Mouse (Mus musculus) right cerebral cortex, postnatal 36 days (tissue): ENCODE data around the gene Sfswap.
"Not testable (repeated sequence)": the region's sequence is repeated elsewhere in the genome, so short reads cannot be mapped to it uniquely, and the experiment has no call there.

Experiments
- DNase-seq, 2 experiments: peaks; one replicate each; pipeline ENCODE4 v3.0.0; 2022; ENCODE audit warnings: low spot score in 2 of 2, mixed read lengths in 1 of 2

Gene Sfswap

DNA sequence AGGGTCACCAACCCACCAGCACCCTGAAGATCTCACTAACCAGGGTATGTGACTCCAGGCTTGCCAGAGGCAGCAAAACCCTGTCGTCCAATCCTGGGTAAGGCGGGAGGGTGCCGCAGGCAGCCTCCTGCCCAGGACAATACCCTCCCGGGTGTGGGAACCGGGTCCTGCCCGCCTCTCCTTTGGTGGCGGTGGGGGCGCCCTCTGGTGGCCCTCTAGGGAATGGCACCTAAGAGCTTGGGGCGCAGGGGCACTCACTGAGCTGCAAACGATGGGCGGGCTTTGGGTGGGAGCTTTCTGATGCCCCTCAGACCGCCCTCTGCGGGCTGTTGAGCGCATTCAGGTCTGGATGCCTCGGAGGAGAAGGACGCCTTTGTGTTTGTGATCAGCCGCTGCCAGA, 85.0 kb downstream of the Sfswap start:
- DNase-seq: peak; percentile 62 to 66

GRCm38 (mm10) chr5:129586471-129586870, 85.5 kb downstream of the Sfswap start:
- no peak for DNase-seq

DNA sequence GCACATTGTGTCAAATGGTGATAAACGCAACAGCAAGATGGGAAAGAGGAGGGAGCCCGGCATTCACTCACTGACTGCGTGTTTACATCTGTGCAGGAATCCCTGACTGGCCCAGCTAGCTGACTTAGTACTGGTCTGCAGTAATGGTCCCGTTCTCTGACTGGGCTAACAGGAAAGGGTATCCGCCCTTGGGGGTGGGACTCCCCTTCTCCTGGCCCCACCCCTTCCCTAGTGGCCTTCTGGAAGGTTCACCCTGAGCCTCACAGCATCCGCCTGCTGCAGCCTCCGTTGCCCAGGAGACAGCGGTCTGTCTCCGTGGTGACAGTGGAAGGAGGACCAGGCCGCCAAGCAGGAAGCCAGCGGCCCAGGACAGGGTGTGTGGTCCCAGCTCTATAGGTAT, 89.9 kb downstream of the Sfswap start:
- peak in 1 of 2 experiments; percentile 45 for DNase-seq

DNA sequence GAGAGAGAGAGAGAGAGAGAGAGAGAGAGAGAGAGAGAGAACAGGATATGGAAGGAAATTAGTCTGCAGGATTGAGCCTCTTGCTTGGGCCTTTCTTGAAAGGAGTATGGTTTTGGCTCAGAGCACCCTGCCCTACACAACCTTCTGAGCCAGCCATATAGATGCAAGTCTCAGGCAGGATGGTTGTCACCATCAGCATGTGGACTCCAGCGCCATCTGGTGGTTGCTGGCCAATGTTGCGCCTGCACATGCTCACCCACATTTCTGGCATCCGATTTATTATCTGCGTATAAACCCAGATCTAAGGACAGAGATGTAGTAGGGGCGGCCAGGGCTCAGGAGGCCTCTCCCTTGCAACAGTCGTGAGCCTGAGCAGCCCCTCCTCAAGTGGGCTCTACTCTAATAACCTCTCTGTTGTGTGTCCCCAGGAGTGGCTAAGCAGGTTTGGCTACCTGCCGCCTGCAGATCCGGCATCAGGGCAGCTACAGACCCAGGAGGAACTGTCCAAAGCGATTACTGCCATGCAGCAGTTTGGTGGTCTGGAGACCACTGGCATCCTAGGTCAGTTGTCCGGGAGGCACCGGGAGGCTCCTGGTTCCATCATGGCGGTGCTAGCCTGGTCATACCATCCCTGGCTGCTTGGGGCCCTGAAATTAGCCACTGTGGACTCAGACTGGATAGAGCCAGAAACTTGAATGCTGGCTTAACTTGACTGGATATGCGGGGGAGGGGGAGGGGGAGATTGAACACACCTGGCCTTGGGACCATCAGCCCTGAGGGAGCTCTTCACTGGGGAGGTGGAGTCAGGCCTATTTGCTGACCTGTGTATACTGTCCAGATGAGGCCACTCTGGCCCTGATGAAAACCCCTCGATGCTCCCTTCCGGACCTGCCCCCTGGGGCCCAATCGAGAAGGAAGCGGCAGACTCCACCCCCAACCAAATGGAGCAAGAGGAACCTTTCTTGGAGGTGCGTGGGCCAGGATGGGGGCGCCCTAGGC, 93.4 kb downstream of the Sfswap start:
- peak; percentile 66 to 70 for DNase-seq

DNA sequence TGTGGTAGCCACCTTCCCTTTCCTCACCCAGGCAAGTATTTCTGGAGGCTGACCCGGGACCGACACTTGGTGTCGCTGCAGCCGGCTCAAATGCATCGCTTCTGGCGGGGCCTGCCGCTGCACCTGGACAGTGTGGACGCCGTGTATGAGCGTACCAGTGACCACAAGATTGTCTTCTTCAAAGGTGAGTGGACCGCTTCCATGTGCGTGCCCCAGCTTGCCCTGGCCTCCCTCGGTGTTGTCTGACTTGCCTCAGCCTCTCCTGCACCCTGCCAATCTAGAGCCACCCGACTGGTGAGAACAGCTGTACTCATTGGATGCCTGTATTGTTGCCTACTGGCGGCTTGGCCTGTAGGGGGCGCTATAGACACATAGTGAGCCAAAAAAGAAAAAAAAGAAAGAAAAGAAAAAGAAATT, 101.1 kb downstream of the Sfswap start:
- DNase-seq: no peak

- DNase-seq: no peak
Observed at GRCm38 (mm10) chr5:129607476-129607875, 106.5 kb downstream of the Sfswap start.

DNA sequence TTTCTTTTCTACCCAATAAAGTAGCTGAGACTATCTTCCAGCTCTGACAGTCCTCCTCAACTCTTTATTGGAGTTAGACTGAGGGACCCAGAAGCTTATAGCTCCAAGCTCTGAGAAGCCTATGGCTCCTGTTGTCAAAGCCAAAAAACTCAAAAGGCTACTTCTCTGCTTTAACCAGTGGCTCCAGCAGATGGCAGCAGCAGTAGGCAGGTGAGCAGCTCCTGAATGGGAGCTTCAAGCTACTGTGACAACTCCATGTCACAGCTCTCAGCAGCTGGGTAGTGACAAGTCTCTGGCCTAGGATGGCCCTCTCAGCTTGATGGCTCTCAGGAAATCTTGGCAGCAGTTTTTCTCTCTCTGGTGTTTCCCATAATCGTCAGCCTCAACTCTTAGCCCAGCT, 110.0 kb downstream of the Sfswap start:
- DNase-seq: peak; percentile 61 to 66

DNA sequence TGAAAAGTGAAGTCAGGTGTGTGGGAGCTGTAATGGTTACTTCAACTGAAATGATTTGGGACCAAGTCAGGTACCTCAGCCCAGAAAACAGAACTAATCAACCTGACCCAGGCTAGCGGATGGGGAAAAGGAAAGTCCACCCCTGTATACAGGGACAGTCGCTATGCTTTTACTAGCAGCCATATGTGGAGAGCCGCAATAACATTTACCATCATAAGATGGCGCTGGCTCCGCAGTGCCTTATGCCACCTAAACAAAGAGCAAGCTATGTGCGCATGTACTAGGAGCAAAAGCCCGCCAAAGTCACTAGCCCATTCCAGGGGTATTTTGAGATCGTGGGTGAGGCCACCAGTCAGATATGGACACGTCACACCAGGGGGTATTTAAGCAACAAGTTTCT, 119.6 kb downstream of the Sfswap start:
- DNase-seq: not testable (repeated sequence)
